Mouse (Mus musculus) limb, embryonic 15.5 days (tissue): ENCODE measurements around the gene Eef1akmt2. TPM values are rescaled to one million over a fixed set of nuclear protein-coding genes. Genes with fewer than 3 reads are reported as not detected.

Experiments used
- ATAC-seq: fragments of 200-750 bp; cut with Nextera tagmentation; 2 replicates; pipeline ENCODE4 v1.8.0; 2017; ENCODE audit warnings: low read depth, moderate TSS enrichment; ENCODE audit not compliant: insufficient number of reproducible peaks, low FRiP score, low TSS enrichment
- H3K27ac ChIP-seq: fragments of 300-500 bp; sonication (generic); 2 replicates; pipeline ENCODE4 v1.5.1; 2015; ENCODE audit warnings: moderate library complexity, mild to moderate bottlenecking, inconsistent platforms
- H3K27me3 ChIP-seq: fragments of 300-500 bp; sonication (generic); 2 replicates; pipeline ENCODE4 v1.6.1; 2015; ENCODE audit warnings: inconsistent platforms
- H3K36me3 ChIP-seq: fragments of 300-500 bp; sonication (generic); 2 replicates; pipeline ENCODE4 v1.6.1; 2015; ENCODE audit warnings: inconsistent platforms
- H3K4me1 ChIP-seq: fragments of 300-500 bp; sonication (generic); 2 replicates; pipeline ENCODE4 v1.6.1; 2015; ENCODE audit warnings: inconsistent platforms
- H3K4me2 ChIP-seq: fragments of 300-500 bp; sonication (generic); 2 replicates; pipeline ENCODE4 v1.6.1; 2015; ENCODE audit warnings: mild to moderate bottlenecking, inconsistent platforms
- H3K4me3 ChIP-seq: fragments of 300-500 bp; sonication (generic); 2 replicates; pipeline ENCODE4 v1.5.1; 2015; ENCODE audit warnings: mild to moderate bottlenecking, inconsistent platforms
- H3K9ac ChIP-seq: fragments of 300-500 bp; sonication (generic); 2 replicates; pipeline ENCODE4 v1.6.1; 2015; ENCODE audit warnings: inconsistent platforms
- H3K9me3 ChIP-seq: fragments of 300-500 bp; sonication (generic); 2 replicates; pipeline ENCODE4 v1.6.1; 2016; ENCODE audit warnings: inconsistent platforms
- WGBS: fragments of 180-500 bp; shearing (Covaris S2); methylation state at CpG from one replicate; pipeline ENCODE4 v1.1.7; 2015; 5-methylcytosine and 5-hydroxymethylcytosine counted together
- polyA plus RNA-seq: library from polyadenylated mRNA; unstranded; fragments of >200 nt; fragmentation: Nextera tagmentation; extraction: Ambion mirVana; gene quantifications from 2 replicates; pipeline ENCODE4 v1.2.1, GENCODE M21; 2015

Eef1akmt2 gene
- polyA plus RNA-seq, 1 experiment from 2014 or later = 65.9 TPM

DNA sequence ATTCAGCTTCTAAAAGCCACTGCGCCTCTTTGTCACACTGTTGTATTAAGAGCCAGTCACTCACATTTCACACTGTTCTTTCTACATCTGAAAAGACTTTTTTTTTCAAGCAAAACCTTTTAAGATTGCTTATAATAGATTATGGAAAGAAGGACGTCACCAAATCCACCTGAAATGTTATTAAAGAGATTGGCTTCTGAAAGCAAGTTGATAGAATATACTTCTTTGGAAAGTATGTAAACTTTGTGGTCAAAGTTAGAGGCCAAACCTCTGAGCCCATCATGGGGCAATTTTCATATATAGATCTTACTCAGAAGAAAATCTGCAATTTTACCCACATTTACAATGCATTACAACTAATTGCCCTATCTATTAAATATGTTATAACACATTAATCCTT, 35.9 kb downstream of the Eef1akmt2 start:
- 74% methylated on average over 2 of the region's 2 CpGs for WGBS

DNA sequence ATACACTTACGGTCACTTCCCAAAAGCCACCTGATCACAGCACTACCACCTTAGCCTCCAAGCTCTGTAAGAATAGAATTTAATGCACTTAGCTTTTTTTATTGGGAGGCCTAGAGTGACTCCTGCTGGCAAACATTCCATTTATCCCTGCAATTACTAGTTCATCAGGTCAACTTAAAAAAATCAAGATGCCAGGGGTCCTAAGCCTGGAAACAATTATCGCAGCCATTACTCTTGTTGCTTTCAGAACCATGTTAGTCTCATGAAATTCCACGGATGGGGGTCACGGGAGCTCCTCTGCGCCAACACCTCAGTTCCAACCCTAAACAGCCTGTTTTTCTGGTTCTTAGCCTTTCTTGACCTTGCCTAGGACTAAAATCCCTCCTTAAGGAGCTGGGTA, 37.4 kb downstream of the Eef1akmt2 start:
- Histone ChIP-seq H3K4me1 (peaks cover 32% of the 10 kb centered on the region), H3K4me2 (no peak overlapping the region), H3K36me3 (no peaks in the 10 kb centered on the region), H3K27ac (no peak overlapping the region), H3K9ac (no peak overlapping the region), H3K4me3 (no peak overlapping the region), H3K9me3 (no peaks in the 10 kb centered on the region), H3K27me3 (no peaks in the 10 kb centered on the region)
- 25% methylated on average over 5 of the region's 5 CpGs for WGBS
- no peak for ATAC-seq

More for the DNA sequence above, 35.9 kb downstream of the Eef1akmt2 start:
- no peaks in the 10 kb centered on the region for H3K9me3 ChIP-seq
- no peak overlapping the region for H3K27ac ChIP-seq
- H3K4me3 ChIP-seq = no peak overlapping the region
- peaks cover 17% of the 10 kb centered on the region for H3K4me1 ChIP-seq
- no peak overlapping the region for H3K9ac ChIP-seq
- no peaks in the 10 kb centered on the region for H3K36me3 ChIP-seq
- H3K4me2 ChIP-seq = no peak overlapping the region
- ATAC-seq = no peak
- H3K27me3 ChIP-seq = no peaks in the 10 kb centered on the region

GRCm38 (mm10) chr7:132814089-132814450, 38.4 kb downstream of the Eef1akmt2 start:
- Histone ChIP-seq H3K9me3 (no peaks in the 10 kb centered on the region), H3K36me3 (no peaks in the 10 kb centered on the region), H3K27ac (peak overlapping the region; percentile 95), H3K27me3 (no peaks in the 10 kb centered on the region), H3K4me3 (peak overlapping the region; percentile 78), H3K4me2 (peak overlapping the region; percentile 89), H3K4me1 (peaks cover 42% of the 10 kb centered on the region), H3K9ac (peak overlapping the region; percentile 76)
- WGBS = 3% methylated on average over 7 of the region's 7 CpGs
- ATAC-seq = no peak; the same call in 1 of the 2 replicates

DNA sequence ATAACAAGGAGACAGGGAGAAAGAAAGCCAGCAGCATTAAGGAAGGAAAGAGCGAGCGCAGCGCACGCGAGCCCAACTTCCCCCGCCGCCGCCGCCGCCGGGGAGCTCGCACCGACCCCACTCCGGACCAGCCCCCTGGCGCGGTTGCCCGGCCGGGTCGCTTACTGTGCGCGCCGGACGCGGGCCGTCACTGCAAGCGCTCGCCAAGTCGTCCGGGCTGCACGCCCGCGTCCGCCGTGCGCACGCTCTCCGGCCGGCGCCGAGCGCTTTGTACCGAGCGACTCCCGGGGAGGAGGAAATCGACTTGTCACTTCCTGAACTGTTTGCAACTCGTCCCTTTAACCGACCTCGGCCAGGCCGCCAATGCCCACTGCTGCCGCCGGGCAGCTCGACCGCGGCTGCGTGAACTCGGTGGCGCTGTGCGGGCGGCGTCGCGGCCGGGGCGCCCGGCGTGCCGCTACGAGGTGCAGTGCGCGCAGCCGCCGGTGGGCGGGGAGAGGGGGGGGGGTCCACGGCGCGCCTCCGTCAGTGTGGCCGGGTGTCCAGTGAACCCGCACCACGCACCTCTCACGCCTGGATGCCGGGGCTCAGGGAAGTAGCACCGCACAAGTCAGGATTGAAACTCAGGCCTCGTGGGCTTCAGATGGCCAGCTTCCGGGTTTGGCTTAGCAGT, 38.9 kb downstream of the Eef1akmt2 start, which contains the start of gene Fam53b:
Fam53b (minus strand) TSS at position 471 of the 673 bp plus-strand sequence.
- Histone ChIP-seq H3K9me3 (no peaks in the 10 kb centered on the region), H3K27me3 (no peaks in the 10 kb centered on the region), H3K27ac (peak within 1 kb of the TSS; percentile 95), H3K4me1 (peaks cover 47% of the 10 kb centered on the region), H3K4me3 (peak within 1 kb of the TSS; percentile 78), H3K4me2 (peak within 1 kb of the TSS; percentile 89), H3K9ac (peak within 1 kb of the TSS; percentile 76), H3K36me3 (no peaks in the 10 kb centered on the region)
- ATAC-seq = peak; percentile 68
- WGBS = under 1% methylated on average over 84 of the region's 85 CpGs

DNA sequence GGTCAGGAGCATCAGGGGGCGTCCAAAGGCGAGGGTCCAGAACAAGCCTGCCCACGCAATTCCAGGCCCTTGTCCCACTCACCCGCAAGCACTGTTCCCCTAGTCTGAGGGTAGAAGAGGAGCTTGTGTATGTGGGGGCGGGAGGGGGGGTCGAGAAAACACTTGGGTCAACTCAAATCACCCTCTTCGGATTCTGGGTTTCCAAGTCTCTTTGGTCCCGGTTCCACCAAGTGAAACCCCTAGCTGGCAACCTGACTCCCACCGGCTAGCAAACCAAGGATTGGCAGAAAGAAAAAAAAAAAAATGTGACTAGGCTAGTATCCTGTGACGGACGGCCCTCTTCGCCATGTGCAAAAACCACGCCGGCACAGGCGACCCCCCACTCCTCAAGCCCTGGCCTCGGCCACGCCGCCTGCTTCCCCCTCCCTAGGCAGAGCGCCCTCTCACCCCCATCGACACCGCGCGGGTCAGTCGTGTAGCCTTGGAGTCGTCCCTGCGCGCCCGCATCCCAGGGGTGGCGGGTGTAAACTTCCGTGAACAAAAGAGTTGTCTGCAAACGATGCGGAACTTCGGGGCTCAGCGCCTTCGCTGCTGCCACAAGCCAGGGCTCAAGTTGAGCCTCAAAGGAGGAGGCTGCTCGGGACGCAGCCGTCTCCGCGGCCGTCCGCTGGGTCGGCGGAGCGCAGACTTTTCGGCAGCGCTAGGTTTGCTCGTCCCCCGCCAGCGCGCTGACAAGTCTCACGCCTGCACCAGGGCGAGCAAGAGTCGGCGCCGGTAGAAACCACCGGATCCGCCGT, 39.7 kb downstream of the Eef1akmt2 start:
- Histone ChIP-seq H3K4me2 (peak overlapping the region; percentile 89), H3K9me3 (no peaks in the 10 kb centered on the region), H3K9ac (peak overlapping the region; percentile 76), H3K27ac (peak overlapping the region; percentile 95), H3K4me3 (peak overlapping the region; percentile 78), H3K4me1 (peaks cover 55% of the 10 kb centered on the region), H3K36me3 (no peaks in the 10 kb centered on the region), H3K27me3 (no peaks in the 10 kb centered on the region)
- ATAC-seq = peak; percentile 49; the same call in 1 of the 2 replicates
- under 1% methylated on average over 58 of the region's 59 CpGs for WGBS

- H3K27ac ChIP-seq = peak overlapping the region; percentile 95
- H3K9ac ChIP-seq = peak overlapping the region; percentile 76
- 12% methylated on average over 23 of the region's 23 CpGs for WGBS
- peak overlapping the region; percentile 78 for H3K4me3 ChIP-seq
- H3K36me3 ChIP-seq = no peaks in the 10 kb centered on the region
- no peaks in the 10 kb centered on the region for H3K9me3 ChIP-seq
- ATAC-seq = no peak
- peaks cover 63% of the 10 kb centered on the region for H3K4me1 ChIP-seq
- no peaks in the 10 kb centered on the region for H3K27me3 ChIP-seq
- peak overlapping the region; percentile 89 for H3K4me2 ChIP-seq
These were observed 40.5 kb downstream of the Eef1akmt2 start for GRCm38 (mm10) chr7:132811716-132812618.

DNA sequence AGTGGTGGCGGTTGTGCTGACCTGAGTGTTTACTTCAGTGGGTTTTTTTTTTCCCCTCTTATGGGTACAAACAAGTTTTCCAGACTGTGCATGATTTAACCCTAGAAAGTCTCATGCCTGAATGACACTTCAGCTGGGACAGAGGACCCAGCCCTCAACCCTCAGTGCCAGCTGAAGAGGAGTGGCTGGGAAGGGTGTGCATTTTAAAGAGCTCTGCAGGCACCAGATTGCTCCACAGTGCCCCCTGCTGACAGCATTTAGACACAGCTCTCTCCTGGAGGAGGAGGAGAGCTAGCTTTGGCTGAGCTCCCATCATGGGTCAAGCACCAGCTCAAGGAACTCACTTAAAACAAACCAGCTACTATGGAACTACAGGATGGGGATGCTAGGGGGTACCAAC, 41.6 kb downstream of the Eef1akmt2 start:
- peak overlapping the region; percentile 78; the same call in 1 of the 2 replicates for H3K4me3 ChIP-seq
- H3K4me1 ChIP-seq = peaks cover 74% of the 10 kb centered on the region
- H3K9me3 ChIP-seq = no peaks in the 10 kb centered on the region
- no peak for ATAC-seq
- no peaks in the 10 kb centered on the region for H3K27me3 ChIP-seq
- H3K27ac ChIP-seq = peak overlapping the region; percentile 67
- 33% methylated on average over 1 of the region's 1 CpGs for WGBS
- no peaks in the 10 kb centered on the region; the same call in 1 of the 2 replicates for H3K36me3 ChIP-seq
- no peak overlapping the region for H3K9ac ChIP-seq
- H3K4me2 ChIP-seq = peak overlapping the region; percentile 89; the same call in 1 of the 2 replicates

- no peak for ATAC-seq
- Histone ChIP-seq H3K4me3 (0 out of 2 replicates have a peak overlapping the region, but pooled peaks have one; percentile 78), H3K36me3 (no peaks in the 10 kb centered on the region; the same call in 1 of the 2 replicates), H3K27me3 (no peaks in the 10 kb centered on the region), H3K4me2 (peak overlapping the region; percentile 28), H3K27ac (peak overlapping the region; percentile 67), H3K4me1 (peaks cover 73% of the 10 kb centered on the region), H3K9ac (no peak overlapping the region), H3K9me3 (no peaks in the 10 kb centered on the region)
- 16% methylated on average over 6 of the region's 6 CpGs for WGBS
These were observed 42.1 kb downstream of the Eef1akmt2 start for GRCm38 (mm10) chr7:132810368-132810767.

- Histone ChIP-seq H3K27me3 (no peaks in the 10 kb centered on the region), H3K4me2 (no peak overlapping the region), H3K4me1 (peaks cover 72% of the 10 kb centered on the region), H3K36me3 (no peaks in the 10 kb centered on the region; the same call in 1 of the 2 replicates), H3K27ac (peak overlapping the region; percentile 67), H3K9me3 (no peaks in the 10 kb centered on the region), H3K4me3 (no peak overlapping the region), H3K9ac (no peak overlapping the region)
- no peak for ATAC-seq
- 29% methylated on average over 6 of the region's 6 CpGs for WGBS
These were observed 42.8 kb downstream of the Eef1akmt2 start for GRCm38 (mm10) chr7:132809721-132810120.

DNA sequence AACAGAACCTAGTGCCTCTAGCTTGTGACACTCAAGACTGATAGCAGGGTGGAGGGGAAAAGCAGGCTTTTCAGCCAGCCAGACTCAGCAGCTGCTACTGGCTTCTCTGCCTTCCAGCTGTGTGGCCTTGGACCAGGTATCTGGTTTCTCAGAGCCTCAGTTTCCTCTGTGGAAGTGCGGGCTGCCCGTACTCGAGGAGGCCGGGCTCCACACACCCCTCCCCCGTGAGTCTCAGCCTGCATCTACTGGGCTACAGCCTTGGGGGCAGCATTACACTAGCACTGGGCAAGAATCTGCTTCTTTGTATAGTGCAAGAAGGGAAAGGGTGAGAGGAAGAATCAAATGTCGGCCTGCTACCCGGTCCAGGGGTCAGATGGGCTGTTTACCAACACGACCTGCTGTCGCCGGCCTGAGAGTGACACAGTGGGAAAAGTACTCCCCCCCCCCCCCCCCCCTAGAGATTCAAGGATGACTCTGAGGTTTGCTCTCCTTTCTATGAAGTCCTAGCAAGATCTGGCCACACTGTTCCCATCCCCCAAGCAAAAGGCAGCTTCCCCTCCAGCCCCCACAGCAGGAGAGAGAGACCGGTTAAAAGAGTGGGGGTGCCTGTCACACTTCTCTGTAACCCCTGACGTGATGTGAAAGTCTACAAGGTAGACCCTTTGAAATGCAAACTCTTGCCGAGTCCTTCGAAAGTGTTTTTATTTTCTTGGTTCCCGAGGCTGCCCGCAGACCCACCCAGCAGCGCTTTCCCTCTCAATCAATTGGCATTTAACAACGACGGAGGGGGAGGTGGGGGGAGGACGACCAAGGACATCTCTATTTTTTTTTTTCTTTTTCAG, 43.4 kb downstream of the Eef1akmt2 start:
- ATAC-seq = 0 out of 2 replicates have a peak, but pooled peaks have one; percentile 4
- Histone ChIP-seq H3K27ac (peak overlapping the region; percentile 84), H3K36me3 (no peaks in the 10 kb centered on the region; the same call in 1 of the 2 replicates), H3K27me3 (no peaks in the 10 kb centered on the region), H3K4me1 (peaks cover 78% of the 10 kb centered on the region), H3K4me2 (peak overlapping the region; percentile 25), H3K9ac (0 out of 2 replicates have a peak overlapping the region, but pooled peaks have one; percentile 20), H3K4me3 (no peak overlapping the region), H3K9me3 (no peaks in the 10 kb centered on the region)
- 9% methylated on average over 20 of the region's 20 CpGs for WGBS
